Mouse (Mus musculus) brain, embryonic 14.5 days (tissue): ENCODE measurements around the gene Prkar2b.

ENCODE experiments used
- CTCF ChIP-seq: fragments of 200-500 bp; IDR thresholded peaks from 2 replicates; pipeline ENCODE4 v1.5.1; 2012; ENCODE audit warnings: inconsistent platforms, mild to moderate bottlenecking, moderate library complexity, borderline replicate concordance; ENCODE audit not compliant: insufficient read depth, insufficient read length; ENCODE audit errors: extremely low read depth
- POLR2A ChIP-seq: fragments of 200-500 bp; IDR thresholded peaks from 2 replicates; pipeline ENCODE4 v1.6.1; 2012; ENCODE audit warnings: mild to moderate bottlenecking, inconsistent platforms, borderline replicate concordance; ENCODE audit not compliant: poor library complexity, insufficient read depth, insufficient read length, severe bottlenecking; ENCODE audit errors: extremely low read depth

GRCm38 (mm10) chr12:32032917-32033316 is 28.2 kb downstream of the Prkar2b start:
- TF ChIP-seq POLR2A (no peak), CTCF (no peak)
